Mouse (Mus musculus): ENCODE results near the gene Aqr.

Gene Aqr

DNA sequence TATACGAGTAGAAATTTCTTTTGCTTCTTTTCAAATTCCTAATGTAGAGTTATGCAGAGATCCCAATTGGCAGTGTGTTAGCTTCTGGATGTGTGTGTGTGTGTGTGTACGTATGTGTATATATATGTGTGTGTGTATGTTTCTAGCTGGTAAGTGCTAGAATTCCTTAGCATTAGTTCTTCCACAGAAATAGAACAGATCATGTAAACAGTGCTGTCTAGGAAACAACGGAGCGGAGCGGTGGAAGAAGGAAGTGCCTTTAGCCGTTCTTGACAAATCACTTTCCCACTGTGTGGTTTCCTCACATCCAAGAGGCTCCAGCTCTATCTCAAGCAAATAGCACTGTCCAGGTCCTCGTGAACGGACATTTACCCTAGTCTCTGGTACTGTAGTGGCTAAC lies 80.4 kb downstream of the Aqr start:
- TF ChIP-seq GATA4 (IDR thresholded peaks at IDR 0.05; ENCODE audit: insufficient replicate concordance, low read length), result no peak

DNA sequence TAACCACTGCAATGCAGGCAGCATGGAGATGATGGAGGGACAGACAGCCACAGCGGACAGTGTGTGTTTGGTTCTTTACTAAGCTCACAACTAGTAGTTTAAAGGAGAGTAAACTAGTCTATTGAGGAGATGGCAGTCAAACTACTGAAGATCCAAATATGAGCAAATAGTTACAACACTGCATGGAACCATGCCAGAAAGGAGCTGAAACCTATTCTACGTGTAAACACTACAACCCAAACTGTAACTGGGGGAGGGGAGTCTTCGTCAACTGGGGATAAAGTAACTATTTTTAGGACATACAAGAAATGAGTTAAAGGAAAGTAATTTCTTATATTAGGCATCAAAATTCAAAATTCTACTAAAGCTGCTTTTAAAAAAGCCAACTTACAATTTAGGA lies 84.4 kb downstream of the Aqr start:
- no peak for TF ChIP-seq GATA4 (IDR thresholded peaks at IDR 0.05; ENCODE audit: insufficient replicate concordance, low read length)

DNA sequence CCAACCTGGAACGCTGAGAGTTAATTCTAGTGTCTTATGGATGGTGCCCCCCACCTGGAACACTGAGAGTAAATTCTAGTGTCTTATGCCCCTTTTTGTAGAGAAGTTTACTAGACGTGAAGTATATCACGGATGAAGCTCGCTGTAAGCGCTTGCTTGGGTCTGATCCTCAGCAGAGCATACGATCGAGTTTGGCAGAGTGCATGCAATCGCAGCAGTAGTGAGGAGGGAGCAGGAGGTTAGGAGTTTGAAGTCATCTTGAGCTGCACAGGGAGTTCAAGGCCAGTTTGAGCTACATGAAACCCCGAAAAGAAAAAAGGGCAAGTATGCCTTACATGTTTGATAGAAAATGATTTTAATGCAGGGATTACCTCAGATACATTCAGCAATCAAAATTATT lies 86.0 kb downstream of the Aqr start:
- TF ChIP-seq GATA4 (IDR thresholded peaks at IDR 0.05; ENCODE audit: insufficient replicate concordance, low read length), result no peak

DNA sequence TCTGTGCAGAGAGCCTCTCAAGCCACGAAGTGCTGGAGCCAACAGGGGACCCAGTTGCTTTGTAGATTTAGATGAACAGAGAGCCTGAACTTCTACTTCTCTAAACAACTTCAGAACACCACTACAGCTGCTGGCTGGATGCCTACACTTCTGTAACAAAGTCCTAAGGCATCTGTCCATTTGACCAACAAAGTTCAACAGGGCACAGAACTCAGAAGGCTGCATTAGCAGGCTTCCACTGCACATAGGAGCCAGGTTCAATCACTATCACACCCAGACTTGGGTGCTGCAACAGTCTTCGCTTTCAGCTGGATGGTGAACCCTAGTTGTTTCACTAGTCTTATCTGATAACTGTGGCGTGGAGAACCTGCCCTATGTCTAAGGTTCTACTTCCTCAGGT lies 87.0 kb downstream of the Aqr start:
- TF ChIP-seq GATA4 (IDR thresholded peaks at IDR 0.05; ENCODE audit: insufficient replicate concordance, low read length), result no peak

DNA sequence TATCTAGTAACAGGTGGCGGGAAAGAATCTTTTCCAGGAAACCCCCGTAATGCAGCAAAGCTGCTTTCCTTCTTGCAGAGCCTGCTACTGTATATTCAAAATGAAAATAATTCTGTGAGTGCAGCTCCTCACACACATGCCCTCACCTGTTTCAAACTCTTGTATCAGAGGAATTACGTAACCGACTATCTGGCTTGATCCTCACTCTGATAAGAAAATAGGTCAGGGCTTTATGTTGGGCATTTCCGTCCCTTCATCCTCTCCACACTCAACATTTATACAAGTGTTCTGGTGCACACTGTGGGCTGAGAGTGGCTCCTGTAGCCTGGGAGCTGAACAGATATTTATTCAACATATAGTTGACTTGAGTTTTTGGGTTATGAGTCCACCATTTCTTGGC lies 87.7 kb downstream of the Aqr start:
- TF ChIP-seq GATA4 (IDR thresholded peaks at IDR 0.05; ENCODE audit: insufficient replicate concordance, low read length), result peak; percentile 88

DNA sequence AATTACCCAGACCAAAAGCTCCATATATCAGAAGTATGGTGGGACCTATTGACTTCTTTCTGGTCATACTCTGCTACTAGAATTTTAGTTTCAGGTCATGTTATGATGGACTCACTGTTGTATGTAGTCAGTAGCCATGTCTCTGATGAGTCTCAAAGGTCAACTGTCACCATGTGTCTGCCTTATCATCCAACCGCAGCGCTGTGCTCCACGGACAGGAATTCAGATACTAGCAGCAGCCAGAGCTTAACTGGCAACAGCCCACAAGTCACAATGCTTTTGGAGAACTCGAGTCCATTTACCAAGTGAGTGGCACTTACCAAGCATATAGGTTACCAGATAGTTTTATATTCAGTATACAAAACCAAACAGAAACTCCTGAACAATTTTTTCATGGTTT lies 89.2 kb downstream of the Aqr start:
- no peak for TF ChIP-seq GATA4 (IDR thresholded peaks at IDR 0.05; ENCODE audit: insufficient replicate concordance, low read length)

DNA sequence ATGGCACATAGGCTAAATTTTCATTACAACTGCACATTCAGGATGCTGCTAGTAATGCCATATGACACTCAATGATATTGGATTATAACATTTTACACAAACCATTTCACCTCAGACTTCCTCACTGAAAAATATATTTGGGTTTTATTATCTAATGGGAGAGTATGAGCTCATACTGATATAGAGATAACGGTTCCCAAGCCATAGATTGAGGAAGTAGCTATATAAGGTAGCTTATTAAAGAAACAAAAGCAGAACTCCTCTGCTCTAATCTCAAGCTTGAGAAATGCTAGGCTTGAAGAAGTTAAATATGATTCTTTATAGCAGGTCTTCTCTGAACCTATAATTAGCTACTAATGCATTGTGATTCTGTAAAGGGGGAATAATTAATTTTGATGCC lies 90.3 kb downstream of the Aqr start:
- no peak for TF ChIP-seq GATA4 (IDR thresholded peaks at IDR 0.05; ENCODE audit: insufficient replicate concordance, low read length)

DNA sequence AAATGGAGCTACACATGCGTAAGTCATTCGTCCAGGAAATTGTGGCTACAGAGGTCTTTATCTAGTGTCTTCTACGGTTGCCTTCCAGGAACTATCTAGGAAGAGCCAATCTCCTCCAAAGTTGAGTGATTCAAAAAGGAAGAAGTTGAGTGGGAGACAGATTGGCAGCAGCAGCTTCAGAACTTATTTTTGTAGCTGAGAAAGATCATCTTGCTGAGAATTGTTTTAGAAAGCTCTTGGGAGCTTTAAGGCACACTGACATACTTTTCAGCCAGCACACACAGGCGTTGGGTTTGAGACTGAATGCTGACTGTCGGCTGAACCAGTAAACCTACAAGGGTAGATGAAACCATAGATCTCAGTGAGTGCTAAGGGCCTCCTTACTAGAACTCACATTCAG lies 91.5 kb downstream of the Aqr start:
- TF ChIP-seq GATA4 (IDR thresholded peaks at IDR 0.05; ENCODE audit: insufficient replicate concordance, low read length), result no peak

DNA sequence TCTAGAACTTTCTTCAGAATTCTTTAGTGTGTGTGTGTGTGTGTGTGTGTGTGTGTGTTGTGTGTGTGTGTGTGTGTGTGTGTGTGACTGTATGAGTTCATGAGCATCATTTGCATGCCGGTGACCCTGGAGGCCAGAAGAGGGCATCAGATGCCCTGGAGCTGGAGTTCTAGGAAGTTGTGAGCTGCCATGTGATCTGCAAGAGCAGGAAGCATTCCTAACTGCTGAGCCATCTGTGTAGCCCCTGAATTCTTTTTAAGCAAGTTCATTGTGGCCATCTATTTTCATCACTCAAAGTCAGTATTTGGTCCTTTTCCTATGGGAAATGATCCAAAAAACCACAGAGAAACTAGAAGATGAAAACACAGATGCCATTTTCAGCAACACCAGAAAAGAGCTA lies 92.1 kb downstream of the Aqr start:
- TF ChIP-seq GATA4 (IDR thresholded peaks at IDR 0.05; ENCODE audit: insufficient replicate concordance, low read length), result no peak

DNA sequence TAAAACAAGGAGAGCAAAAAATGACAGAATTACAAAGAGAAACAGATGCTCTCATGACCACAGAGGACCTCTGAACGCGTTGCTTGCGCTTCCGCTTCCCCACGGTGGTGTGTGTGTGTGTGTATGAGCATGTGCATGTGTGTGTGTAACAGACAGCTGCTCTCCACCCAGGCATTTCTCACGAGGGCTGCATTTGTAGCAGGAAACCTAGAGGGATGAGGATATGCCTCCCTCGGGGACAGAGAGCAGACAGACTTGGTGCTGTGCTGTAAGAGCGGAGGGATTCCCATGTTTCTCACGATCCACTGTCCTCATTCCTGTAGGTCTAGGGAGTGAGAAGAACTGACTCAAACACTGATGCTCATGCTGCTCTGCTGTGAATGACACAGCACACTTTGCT lies 93.2 kb downstream of the Aqr start:
- no peak for TF ChIP-seq GATA4 (IDR thresholded peaks at IDR 0.05; ENCODE audit: insufficient replicate concordance, low read length)

DNA sequence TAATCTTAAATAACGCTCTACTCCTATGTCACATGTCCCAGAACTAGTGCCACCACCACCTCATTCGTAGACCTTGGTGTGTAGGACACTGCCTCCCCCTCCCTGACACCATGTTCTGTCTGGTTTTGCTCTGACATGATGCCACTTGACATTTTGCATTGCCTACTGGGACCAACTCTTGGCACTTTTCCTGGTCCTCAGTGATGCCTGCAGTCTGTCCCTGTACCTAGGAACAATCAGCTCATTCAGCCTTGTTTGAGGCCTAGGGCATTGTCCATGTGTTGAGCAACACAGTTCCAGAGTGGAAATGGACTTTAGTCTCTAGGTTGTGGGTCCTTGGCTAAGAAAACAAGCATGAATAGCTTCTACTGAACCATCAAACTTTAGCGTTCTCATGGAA lies 97.0 kb downstream of the Aqr start:
- TF ChIP-seq GATA4 (IDR thresholded peaks at IDR 0.05; ENCODE audit: insufficient replicate concordance, low read length), result no peak

DNA sequence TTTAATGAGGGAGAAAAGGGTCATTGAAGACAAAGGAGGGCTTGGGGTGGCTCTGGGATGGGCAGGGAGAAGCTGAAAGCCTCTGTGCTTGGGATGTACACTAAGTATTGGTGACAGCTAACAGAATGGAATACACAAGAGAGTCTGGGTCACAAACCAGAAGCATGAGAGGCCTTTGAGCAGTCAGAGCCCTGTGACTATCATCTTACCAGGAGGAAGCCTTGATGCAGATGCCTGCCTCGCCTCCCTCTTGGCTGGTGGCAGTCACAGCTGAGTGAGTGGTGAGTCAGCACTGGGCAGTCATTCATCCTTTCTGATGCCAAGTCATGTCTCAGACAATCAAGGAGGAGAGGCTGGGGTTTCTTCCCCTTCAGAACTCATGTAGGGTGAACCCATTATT lies 99.6 kb downstream of the Aqr start:
- no peak for TF ChIP-seq GATA4 (IDR thresholded peaks at IDR 0.05; ENCODE audit: insufficient replicate concordance, low read length)

DNA sequence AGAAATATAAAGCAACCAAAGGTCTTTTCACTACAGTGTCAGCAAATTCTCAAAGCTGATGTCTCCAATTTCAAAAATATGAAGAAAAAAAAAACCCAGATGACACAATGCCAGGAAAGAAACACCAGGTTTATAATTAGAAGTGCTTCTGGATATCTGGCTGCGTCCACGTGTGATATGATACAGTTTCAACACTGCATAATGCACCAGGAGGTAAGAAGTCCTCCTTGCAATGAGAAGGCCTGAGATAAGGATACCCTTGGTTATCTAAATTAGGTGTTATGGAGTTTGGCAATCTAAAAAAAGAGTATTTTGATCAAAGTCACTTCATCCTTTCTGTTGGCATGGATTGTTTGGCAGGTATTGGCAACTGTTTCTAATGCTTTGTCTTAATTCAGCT lies 114.9 kb downstream of the Aqr start:
- TF ChIP-seq GATA4 (IDR thresholded peaks at IDR 0.05; ENCODE audit: insufficient replicate concordance, low read length), result no peak

DNA sequence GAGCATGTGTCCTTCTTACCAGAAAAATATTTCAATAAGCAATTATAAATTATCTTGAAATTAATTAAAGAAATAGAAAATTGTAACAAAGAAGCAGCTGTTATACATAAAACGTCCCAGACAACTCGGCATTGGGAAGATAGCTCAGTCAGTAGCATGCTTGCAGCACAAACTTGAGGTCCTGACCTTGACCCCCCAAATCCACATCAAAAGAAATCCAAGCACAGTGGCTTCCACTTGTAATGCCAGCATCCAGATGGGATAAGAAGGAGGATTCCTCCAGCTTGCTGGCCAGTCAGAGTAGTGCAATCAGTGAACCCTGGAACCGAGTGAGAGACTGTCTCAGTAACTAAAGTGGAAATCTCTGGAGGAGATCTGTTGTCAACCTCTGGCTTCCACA lies 120.6 kb downstream of the Aqr start:
- TF ChIP-seq GATA4 (IDR thresholded peaks at IDR 0.05; ENCODE audit: insufficient replicate concordance, low read length), result no peak

DNA sequence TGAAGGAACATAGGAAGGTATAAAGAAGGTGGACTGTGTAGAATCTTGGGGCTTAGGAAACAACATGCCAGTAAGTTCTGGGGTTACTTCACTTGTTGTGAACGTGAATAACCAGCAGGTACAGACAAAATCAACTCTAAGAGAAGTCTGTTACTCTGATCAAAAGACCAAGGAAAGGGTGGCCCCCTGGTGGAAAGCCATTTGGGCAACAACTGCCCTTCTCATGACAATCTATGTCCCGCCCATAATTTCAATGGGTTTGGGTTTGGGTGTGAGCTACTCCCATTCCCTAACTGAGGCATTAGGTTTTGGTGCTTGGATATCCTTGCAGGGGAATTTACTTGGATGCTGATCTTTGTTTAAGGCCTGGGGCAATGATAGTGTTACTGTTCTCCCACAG lies 122.8 kb downstream of the Aqr start:
- TF ChIP-seq GATA4 (IDR thresholded peaks at IDR 0.05; ENCODE audit: insufficient replicate concordance, low read length), result no peak

DNA sequence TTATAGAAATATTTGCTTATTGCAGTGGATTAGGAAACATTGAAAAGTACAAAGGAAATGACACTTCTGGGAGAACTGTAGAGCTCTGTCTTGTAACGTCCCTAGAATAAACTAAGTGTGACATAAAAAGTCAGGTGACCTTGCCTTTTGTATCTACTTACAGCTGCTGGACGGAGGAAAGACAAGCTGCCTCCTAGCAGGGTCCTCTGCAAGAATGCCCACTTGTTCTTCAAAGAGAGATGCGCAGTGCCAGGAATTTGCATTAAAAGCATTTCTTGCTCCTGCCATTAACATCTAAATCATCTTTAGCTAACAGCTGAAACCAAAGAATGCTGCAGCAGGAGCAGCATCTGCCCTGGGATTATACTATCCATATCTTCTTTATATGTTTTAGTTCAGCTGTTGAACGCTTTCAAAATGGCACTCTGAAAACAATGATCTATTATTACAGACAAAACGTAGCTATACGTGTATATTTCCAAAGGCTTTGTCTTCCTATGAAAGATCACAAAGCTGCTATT lies 126.7 kb downstream of the Aqr start:
- no peak for TF ChIP-seq GATA4 (IDR thresholded peaks at IDR 0.05; ENCODE audit: insufficient replicate concordance, low read length)

DNA sequence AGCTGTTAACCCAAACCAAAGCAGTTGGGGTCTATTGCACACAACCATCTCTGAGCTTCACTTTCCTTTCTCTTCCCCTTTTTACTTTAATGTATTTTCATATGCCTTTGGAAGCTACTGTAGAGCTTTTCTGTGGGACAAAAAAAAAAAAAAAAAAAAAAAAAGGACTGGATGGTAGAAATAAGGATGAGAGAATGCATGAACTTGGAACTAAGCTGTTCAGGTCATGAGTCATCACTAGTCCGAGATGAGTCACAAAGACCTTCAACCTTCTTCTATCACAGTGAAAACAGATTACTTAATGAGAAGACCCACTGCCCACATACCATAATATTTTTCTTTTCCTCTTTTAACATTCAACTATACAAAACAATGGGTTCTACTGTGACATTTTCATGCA lies 127.2 kb downstream of the Aqr start:
- TF ChIP-seq GATA4 (IDR thresholded peaks at IDR 0.05; ENCODE audit: insufficient replicate concordance, low read length), result no peak

All from liver, adult (tissue).